Mouse (Mus musculus) hindbrain, embryonic 11.5 days (tissue): ENCODE measurements around the gene Clip3. TPM values are rescaled to one million over a fixed set of nuclear protein-coding genes. Genes with fewer than 3 reads are reported as not detected.

ENCODE experiments used
- ATAC-seq: fragments of 200-750 bp; cut with Nextera tagmentation; 2 replicates; pipeline ENCODE4 v1.8.0; 2017; ENCODE audit warnings: mild to moderate bottlenecking, moderate TSS enrichment, moderate library complexity; ENCODE audit not compliant: low FRiP score
- DNase-seq: peaks from one replicate; pipeline ENCODE4 v3.0.0-alpha.2; 2015; ENCODE audit warnings: low spot score
- H3K27ac ChIP-seq: fragments of 300-500 bp; sonication (generic); 2 replicates; pipeline ENCODE4 v1.5.1; 2014; ENCODE audit warnings: mild to moderate bottlenecking, low read depth, low read length
- H3K27me3 ChIP-seq: fragments of 300-500 bp; sonication (generic); 2 replicates; pipeline ENCODE4 v1.6.1; 2014; ENCODE audit warnings: mild to moderate bottlenecking, low read length, moderate library complexity, mixed read lengths; ENCODE audit not compliant: control insufficient read depth, insufficient read depth
- H3K36me3 ChIP-seq: fragments of 300-500 bp; sonication (generic); 2 replicates; pipeline ENCODE4 v1.6.1; 2014; ENCODE audit warnings: mild to moderate bottlenecking, low read length, moderate library complexity, mixed read lengths; ENCODE audit not compliant: control insufficient read depth, insufficient read depth
- H3K4me1 ChIP-seq: fragments of 300-500 bp; sonication (generic); replicated peaks from 2 replicates; pipeline ENCODE4 v1.6.1; 2014; ENCODE audit warnings: low read length, mixed read lengths; ENCODE audit not compliant: control insufficient read depth, insufficient read depth
- H3K4me2 ChIP-seq: fragments of 300-500 bp; sonication (generic); replicated peaks from 2 replicates; pipeline ENCODE4 v1.6.1; 2014; ENCODE audit warnings: mild to moderate bottlenecking, low read depth, low read length
- H3K4me3 ChIP-seq: fragments of 300-500 bp; sonication (generic); 2 replicates; pipeline ENCODE4 v1.5.1; 2014; ENCODE audit warnings: low read depth, low read length
- H3K9ac ChIP-seq: fragments of 300-500 bp; sonication (generic); 2 replicates; pipeline ENCODE4 v1.6.1; 2014; ENCODE audit warnings: low read depth, low read length
- H3K9me3 ChIP-seq: fragments of 300-500 bp; sonication (generic); 2 replicates; pipeline ENCODE4 v1.6.1; 2016; ENCODE audit warnings: low read length; ENCODE audit not compliant: control insufficient read depth
- WGBS: fragments of 180-500 bp; shearing (Covaris S2); extraction: QIAGEN DNeasy Blood & Tissue Kit; methylation state at CpG from one replicate; pipeline ENCODE4 v1.1.7; 2014; 5-methylcytosine and 5-hydroxymethylcytosine counted together
- polyA plus RNA-seq: library from polyadenylated mRNA; unstranded; fragments of >200 nt; fragmentation: Nextera tagmentation; extraction: Ambion mirVana; gene quantifications from 2 replicates; pipeline ENCODE4 v1.2.1, GENCODE M21; 2014

Clip3 gene
- polyA plus RNA-seq, 1 experiment from 2014 or later = 66.7 TPM

- WGBS = 73% methylated on average over 5 of the region's 5 CpGs
- Histone ChIP-seq H3K9ac (no peak overlapping the region), H3K27me3 (peaks cover 2% of the 10 kb centered on the region; the same call in 1 of the 2 replicates), H3K27ac (no peak overlapping the region), H3K4me3 (no peak overlapping the region), H3K4me2 (no peak overlapping the region), H3K9me3 (no peaks in the 10 kb centered on the region), H3K4me1 (no peaks in the 10 kb centered on the region), H3K36me3 (no peaks in the 10 kb centered on the region)
- ATAC-seq (no peak), DNase-seq (no peak)
Observed at GRCm38 (mm10) chr7:30339432-30340109, 48.0 kb downstream of the Clip3 start.

- no peak for ATAC-seq
- H3K9me3 ChIP-seq = no peaks in the 10 kb centered on the region
Observed at GRCm38 (mm10) chr7:30346635-30347379, 55.3 kb downstream of the Clip3 start.

GRCm38 (mm10) chr7:30347828-30348227, 56.3 kb downstream of the Clip3 start:
- Histone ChIP-seq H3K4me2 (no peak overlapping the region; the same call in 1 of the 2 replicates), H3K36me3 (no peaks in the 10 kb centered on the region), H3K27me3 (peaks cover 12% of the 10 kb centered on the region), H3K4me1 (0 out of 2 replicates have a peak, but pooled peaks cover 2% of the 10 kb centered on the region), H3K9ac (no peak overlapping the region), H3K4me3 (no peak overlapping the region), H3K27ac (no peak overlapping the region), H3K9me3 (no peaks in the 10 kb centered on the region)
- 2% methylated on average over 30 of the region's 30 CpGs for WGBS
- ATAC-seq (peak; percentile 67; the same call in 1 of the 2 replicates), DNase-seq (peak; percentile 90)

More at GRCm38 (mm10) chr7:30346635-30347379, 55.3 kb downstream of the Clip3 start:
- Histone ChIP-seq H3K27ac (no peak overlapping the region), H3K27me3 (peaks cover 12% of the 10 kb centered on the region), H3K4me1 (0 out of 2 replicates have a peak, but pooled peaks cover 2% of the 10 kb centered on the region), H3K36me3 (no peaks in the 10 kb centered on the region), H3K4me2 (no peak overlapping the region), H3K9ac (no peak overlapping the region), H3K4me3 (no peak overlapping the region)
- WGBS = 28% methylated on average over 21 of the region's 21 CpGs
- peak; percentile 83 for DNase-seq

GRCm38 (mm10) chr7:30353279-30353822, 61.8 kb downstream of the Clip3 start:
- Histone ChIP-seq H3K9ac (no peak overlapping the region), H3K36me3 (no peaks in the 10 kb centered on the region; the same call in 1 of the 2 replicates), H3K4me3 (no peak overlapping the region), H3K4me2 (no peak overlapping the region), H3K9me3 (no peaks in the 10 kb centered on the region), H3K4me1 (no peaks in the 10 kb centered on the region), H3K27me3 (0 out of 2 replicates have a peak, but pooled peaks cover 2% of the 10 kb centered on the region), H3K27ac (no peak overlapping the region)
- 13% methylated on average over 6 of the region's 6 CpGs for WGBS
- peak; percentile 57; the same call in 1 of the 2 replicates for ATAC-seq
- peak; percentile 86 for DNase-seq

- no peak overlapping the region for H3K4me2 ChIP-seq
- no peaks in the 10 kb centered on the region; the same call in 1 of the 2 replicates for H3K36me3 ChIP-seq
- ATAC-seq (no peak), DNase-seq (no peak)
- H3K9ac ChIP-seq = no peak overlapping the region
- no peaks in the 10 kb centered on the region; the same call in 1 of the 2 replicates for H3K4me1 ChIP-seq
- 68% methylated on average over 4 of the region's 4 CpGs for WGBS
- no peak overlapping the region for H3K27ac ChIP-seq
- no peak overlapping the region for H3K4me3 ChIP-seq
- no peaks in the 10 kb centered on the region for H3K9me3 ChIP-seq
- no peaks in the 10 kb centered on the region for H3K27me3 ChIP-seq
Observed at GRCm38 (mm10) chr7:30354059-30354458, 62.5 kb downstream of the Clip3 start.

Other genes starting within 250 kb of the Clip3 start
- gene Zfp14, start 240.3 kb upstream of the Clip3 start, polyA plus RNA-seq = 5.6 and 7.6 TPM in 2 replicates
- 8.3 and 8.6 TPM in 2 replicates for gene Zfp82, start 218.8 kb upstream of the Clip3 start, polyA plus RNA-seq
- gene Gm26920, start 201.3 kb upstream of the Clip3 start, polyA plus RNA-seq = 0.89 and 1.7 TPM in 2 replicates
- gene Zfp566, start 201.2 kb upstream of the Clip3 start, polyA plus RNA-seq = 14.6 and 15.6 TPM in 2 replicates
- 128 and 132 TPM in 2 replicates for gene Zfp260, start 197.0 kb upstream of the Clip3 start, polyA plus RNA-seq
- gene Zfp382, start 169.8 kb upstream of the Clip3 start, polyA plus RNA-seq = 5.8 and 7.6 TPM in 2 replicates
- 16.3 and 26.1 TPM in 2 replicates for gene Zfp146, start 122.0 kb upstream of the Clip3 start, polyA plus RNA-seq
- gene Cox7a1, start 107.6 kb upstream of the Clip3 start, polyA plus RNA-seq = 4.3 and 4.5 TPM in 2 replicates
- 56.3 and 64.0 TPM in 2 replicates for gene Capns1, start 92.9 kb upstream of the Clip3 start, polyA plus RNA-seq
- 171 and 176 TPM in 2 replicates for gene Polr2i, start 59.8 kb upstream of the Clip3 start, polyA plus RNA-seq
- gene Tbcb, start 59.5 kb upstream of the Clip3 start, polyA plus RNA-seq = 278 and 293 TPM in 2 replicates
- gene Ovol3, start 56.0 kb upstream of the Clip3 start, polyA plus RNA-seq = not detected in 2 replicates
- 0.25 and 0.32 TPM in 2 replicates for gene Thap8, start 11.6 kb upstream of the Clip3 start, polyA plus RNA-seq
- 5.9 and 8.5 TPM in 2 replicates for gene Wdr62, start 11.3 kb upstream of the Clip3 start, polyA plus RNA-seq
- gene Alkbh6, start 17.0 kb downstream of the Clip3 start, polyA plus RNA-seq = 82.1 and 85.2 TPM in 2 replicates
- 17.4 and 18.7 TPM in 2 replicates for gene Syne4, start 23.1 kb downstream of the Clip3 start, polyA plus RNA-seq
- gene E130208F15Rik, start 30.0 kb downstream of the Clip3 start, polyA plus RNA-seq = 1.4 and 3.3 TPM in 2 replicates
- 20.9 and 23.2 TPM in 2 replicates for gene Sdhaf1, start 32.2 kb downstream of the Clip3 start, polyA plus RNA-seq
- gene Lrfn3, start 71.0 kb downstream of the Clip3 start, polyA plus RNA-seq = 5.3 and 6.8 TPM in 2 replicates
- gene Tyrobp, start 122.0 kb downstream of the Clip3 start, polyA plus RNA-seq = 19.3 and 23.1 TPM in 2 replicates
- 0.39 and 0.62 TPM in 2 replicates for gene Hcst, start 128.1 kb downstream of the Clip3 start, polyA plus RNA-seq
- 1.5 and 1.8 TPM in 2 replicates for gene Nfkbid, start 130.0 kb downstream of the Clip3 start, polyA plus RNA-seq
- gene Aplp1, start 153.8 kb downstream of the Clip3 start, polyA plus RNA-seq = 165 and 169 TPM in 2 replicates
- gene Kirrel2, start 166.0 kb downstream of the Clip3 start, polyA plus RNA-seq = 18.6 and 25.8 TPM in 2 replicates
- 3.3 and 4.5 TPM in 2 replicates for gene Nphs1, start 166.6 kb downstream of the Clip3 start, polyA plus RNA-seq
- gene Prodh2, start 201.9 kb downstream of the Clip3 start, polyA plus RNA-seq = not detected in 2 replicates
- gene Arhgap33, start 243.3 kb downstream of the Clip3 start, polyA plus RNA-seq = 41.4 and 41.9 TPM in 2 replicates